Mouse (Mus musculus): ENCODE data around the gene Pkp4.

- TF ChIP-seq CTCF (IDR thresholded peaks at IDR 0.05; ENCODE audit: extremely low read depth, insufficient read depth, low read length) (no peak), POLR2A (IDR thresholded peaks at IDR 0.05; ENCODE audit: extremely low read depth, insufficient read depth, low read length) (no peak)
Observed at GRCm38 (mm10) chr2:59206190-59206589, 45.5 kb downstream of the Pkp4 start.

All from cortical plate, adult 2 months (tissue).